Mouse (Mus musculus) cerebellum, adult 9-11 months (tissue): ENCODE results near the gene Naif1.

Experiments used
- DNase-seq: peaks from one replicate; pipeline ENCODE4 v3.0.0; 2022

Gene Naif1

GRCm38 (mm10) chr2:32428262-32428722 lies 22.0 kb upstream of the Naif1 start:
- DNase-seq: no peak

- no peak for DNase-seq
Observed at GRCm38 (mm10) chr2:32429215-32429891, 20.9 kb upstream of the Naif1 start.

GRCm38 (mm10) chr2:32430701-32431676 lies 19.3 kb upstream of the Naif1 start:
- DNase-seq: peak; percentile 96

- no peak for DNase-seq
Observed at GRCm38 (mm10) chr2:32436686-32437372, 13.4 kb upstream of the Naif1 start.

GRCm38 (mm10) chr2:32437612-32438166 lies 12.6 kb upstream of the Naif1 start:
- no peak for DNase-seq

GRCm38 (mm10) chr2:32438733-32439132 lies 11.5 kb upstream of the Naif1 start:
- no peak for DNase-seq

- no peak for DNase-seq
Observed at GRCm38 (mm10) chr2:32439177-32439576, 11.1 kb upstream of the Naif1 start.

- DNase-seq: no peak
Observed at GRCm38 (mm10) chr2:32440164-32440563, 10.1 kb upstream of the Naif1 start.

- no peak for DNase-seq
Observed at GRCm38 (mm10) chr2:32440632-32441031, 9.6 kb upstream of the Naif1 start.

- no peak for DNase-seq
Observed at GRCm38 (mm10) chr2:32441550-32441949, 8.7 kb upstream of the Naif1 start.

- no peak for DNase-seq
Observed at GRCm38 (mm10) chr2:32445535-32445934, 4.7 kb upstream of the Naif1 start.

- DNase-seq: no peak
Observed at GRCm38 (mm10) chr2:32447264-32447936, 2.9 kb upstream of the Naif1 start.

- no peak for DNase-seq
Observed at GRCm38 (mm10) chr2:32448480-32448879, 1.8 kb upstream of the Naif1 start.

GRCm38 (mm10) chr2:32450881-32451844 lies 906 bp downstream of the Naif1 start, which contains the start of gene Slc25a25:
Gene Slc25a25, minus strand, starts transcription at chr2:32451445.
- DNase-seq: peak; percentile 98

GRCm38 (mm10) chr2:32451870-32452372 lies 1.7 kb downstream of the Naif1 start:
- peak; percentile 99 for DNase-seq

GRCm38 (mm10) chr2:32452441-32452971 lies 2.2 kb downstream of the Naif1 start:
- peak; percentile 82 for DNase-seq

GRCm38 (mm10) chr2:32453641-32454303 lies 3.5 kb downstream of the Naif1 start:
- no peak for DNase-seq

GRCm38 (mm10) chr2:32454633-32455032 lies 4.4 kb downstream of the Naif1 start:
- no peak for DNase-seq

GRCm38 (mm10) chr2:32455101-32455500 lies 4.8 kb downstream of the Naif1 start:
- no peak for DNase-seq

GRCm38 (mm10) chr2:32458300-32458699 lies 8.0 kb downstream of the Naif1 start:
- DNase-seq: no peak
